8 mouse cellular contexts compared by ENCODE assay signal in the genomic region with DNA sequence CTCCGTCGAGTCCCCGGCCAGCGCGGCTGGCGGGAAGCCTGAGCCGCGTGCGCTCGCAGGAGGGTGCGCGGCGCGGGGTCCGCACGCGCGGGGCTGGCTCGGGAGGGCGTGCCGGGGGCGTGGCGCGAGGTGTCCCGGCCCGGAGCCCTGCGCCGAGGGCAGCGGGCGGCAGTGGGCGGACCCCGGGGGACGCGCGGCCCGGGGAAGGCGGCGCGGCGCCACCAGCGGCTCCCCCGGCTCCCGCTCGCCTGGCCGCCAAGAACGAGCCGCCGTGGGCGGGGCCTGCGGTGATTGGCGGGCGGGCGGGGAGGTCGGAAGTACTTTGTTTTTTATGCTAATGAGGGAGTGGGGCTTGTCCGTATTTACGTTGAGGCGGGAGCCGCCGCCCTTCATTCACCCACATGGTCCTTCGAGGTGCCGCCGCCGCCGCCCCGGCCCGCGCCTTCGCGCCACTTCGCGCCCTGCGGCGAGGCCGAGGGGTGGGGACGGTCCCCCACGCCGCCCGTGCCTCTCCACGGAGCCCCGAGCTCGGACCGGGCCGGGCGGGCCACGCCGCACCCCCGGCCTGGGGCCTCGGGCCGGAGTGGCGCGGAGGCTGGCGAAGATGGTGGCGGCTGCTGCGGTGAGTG. TPM values are rescaled to one million over a fixed set of nuclear protein-coding genes. Genes with fewer than 3 reads are reported as not detected.
DNase-seq lines count a peak whose midpoint lies in the region; ATAC-seq and TF ChIP-seq lines count a peak whose summit lies in the region.

No protein-coding gene starts in this region.

- H3K9me3 ChIP-seq in hindbrain, embryonic 13.5 days, result no peaks in the 10 kb centered on the region
- no peaks in the 10 kb centered on the region for H3K9me3 ChIP-seq in megakaryocyte, embryonic 14.5 days

- peaks cover 29% of the 10 kb centered on the region for H3K4me1 ChIP-seq in hindbrain, embryonic 13.5 days (replicated peaks)
- H3K4me1 ChIP-seq in megakaryocyte, embryonic 14.5 days, result peaks cover 38% of the 10 kb centered on the region

- ATAC-seq in Patski, result peak; percentile 88
- peak; percentile 85 for ATAC-seq in hindbrain, embryonic 13.5 days (ENCODE audit: low FRiP score)

- peak overlapping the region; percentile 90 for H3K4me3 ChIP-seq in hindbrain, embryonic 13.5 days
- H3K4me3 ChIP-seq in left cerebral cortex, adult 2 months, result peak overlapping the region; percentile 55
- H3K4me3 ChIP-seq in megakaryocyte, embryonic 14.5 days (replicated peaks), result peak overlapping the region; percentile 96

- H3K27ac ChIP-seq in hindbrain, embryonic 13.5 days, result peak overlapping the region; percentile 95
- H3K27ac ChIP-seq in left cerebral cortex, adult 2 months, result no peak overlapping the region

- CTCF ChIA-PET in Patski (lab: Charles Lee), result no interaction called here

- no peak for TF ChIP-seq CTCF in Patski (IDR thresholded peaks at IDR 0.05)
- TF ChIP-seq CTCF in left cerebral cortex, adult 2 months (IDR thresholded peaks at IDR 0.05), result no peak

- intact Hi-C loops in left cerebral cortex, adult 2 months (cut with DNase I), result loop anchor here (5.0 kb wide), 1 partner anchor 52 kb away; a partner anchor contains a TSS

- peak overlapping the region; percentile 87 for H3K4me2 ChIP-seq in hindbrain, embryonic 13.5 days

- peaks cover 17% of the 10 kb centered on the region for H3K36me3 ChIP-seq in hindbrain, embryonic 13.5 days
- peaks cover 24% of the 10 kb centered on the region for H3K36me3 ChIP-seq in megakaryocyte, embryonic 14.5 days (replicated peaks; ENCODE audit: low read length)

- in situ Hi-C loops in Patski (cut with MboI; ENCODE audit: low pct_unique_long_range_greater_than_20kb), result no loop called here

- peak overlapping the region; percentile 97 for H3K9ac ChIP-seq in hindbrain, embryonic 13.5 days

- under 1% methylated on average over 46 of the region's 94 CpGs for WGBS in hindbrain, embryonic 13.5 days

- H3K27me3 ChIP-seq in Patski, result peaks cover 32% of the 10 kb centered on the region
- peaks cover 6% of the 10 kb centered on the region for H3K27me3 ChIP-seq in hindbrain, embryonic 13.5 days
- no peaks in the 10 kb centered on the region for H3K27me3 ChIP-seq in megakaryocyte, embryonic 14.5 days (replicated peaks)

- POLR2A ChIA-PET in Patski (lab: Charles Lee), result no interaction called here

- no peak for DNase-seq in Patski (ENCODE audit: low read depth, low spot score)
- peak; percentile 80 to 90 for DNase-seq in cerebellum, postnatal 10 days
- peak; percentile 56 to 70 for DNase-seq in frontal cortex, postnatal 10 days (ENCODE audit: low spot score in 2 of 2)
- DNase-seq in left cerebral cortex, adult 2 months (ENCODE audit: extremely low spot score in 1 of 2, low spot score in 2 of 2), result peak; percentile 52 to 64
- peak; percentile 23 to 53 for DNase-seq in right cerebral cortex, adult 2 months (ENCODE audit: low spot score in 2 of 2)
- peak; percentile 41 for DNase-seq in urinary bladder, postnatal 10 days (ENCODE audit: low spot score)

RNA-seq across cellular contexts. Expression of a gene that starts 51.3 kb away (rescaled TPM):
- 1.2 TPM for polyA plus RNA-seq in Patski (2021)
- 3.9 and 4.8 TPM in 2 replicates for polyA plus RNA-seq in hindbrain, embryonic 13.5 days (2015; fragmentation: Nextera tagmentation; extraction: Ambion mirVana)
- 10 to 100 TPM; 31.6 to 34.7 TPM for total RNA-seq in left cerebral cortex, adult 2 months (2021)
- polyA plus RNA-seq in megakaryocyte, embryonic 14.5 days (2012; ENCODE audit: insufficient read depth, low replicate concordance), result not detected in 2 replicates
